ENCODE assay signal across 8 mouse cellular contexts in the genomic region with DNA sequence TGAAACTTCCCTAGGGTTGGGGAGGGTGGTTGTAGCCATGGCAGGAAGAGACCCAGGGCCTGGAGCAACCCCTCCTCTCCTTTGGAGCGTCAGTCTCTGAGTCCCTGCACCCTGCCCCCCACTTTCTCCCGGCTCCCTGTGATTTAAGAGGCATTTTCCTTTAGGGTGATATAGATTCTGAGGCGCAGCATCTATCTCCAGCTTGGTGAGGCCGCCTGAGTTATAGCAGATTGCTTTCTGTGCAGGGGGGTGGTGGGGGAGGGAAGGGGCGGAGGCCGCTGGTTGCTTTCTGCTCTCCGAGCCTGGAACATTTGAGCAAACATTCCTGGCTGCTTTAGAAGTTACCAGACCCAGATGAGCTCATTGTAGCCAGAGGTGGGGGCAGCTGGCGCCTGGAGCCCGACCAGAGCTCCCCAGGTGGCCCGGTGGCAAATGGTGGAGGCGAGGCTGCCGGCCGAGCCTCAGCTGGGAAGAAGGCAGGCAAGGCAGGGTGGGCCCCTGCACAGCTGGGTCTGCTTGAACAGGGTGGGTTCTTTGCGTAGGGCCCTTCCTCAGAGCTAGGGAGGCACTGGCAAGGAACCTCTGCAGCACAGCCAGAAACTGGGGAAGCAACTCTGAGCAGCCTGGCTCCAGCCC. TPM values are rescaled to one million over a fixed set of nuclear protein-coding genes. Genes with fewer than 3 reads are reported as not detected.
DNase-seq lines count a peak whose midpoint lies in the region; ATAC-seq lines count a peak whose summit lies in the region.

No protein-coding gene starts in this region.

- peaks cover 19% of the 10 kb centered on the region; the same call in 1 of the 2 replicates for H3K27me3 ChIP-seq in hindbrain, embryonic 10.5 days (ENCODE audit: insufficient read depth, poor library complexity, severe bottlenecking)
- H3K27me3 ChIP-seq in hindbrain, embryonic 11.5 days (ENCODE audit: control insufficient read depth, insufficient read depth, low read length) = peaks cover 2% of the 10 kb centered on the region; the same call in 1 of the 2 replicates
- H3K27me3 ChIP-seq in heart, embryonic 10.5 days (ENCODE audit: insufficient read depth, poor library complexity, severe bottlenecking) = peaks cover 36% of the 10 kb centered on the region
- no peaks in the 10 kb centered on the region for H3K27me3 ChIP-seq in neural tube, embryonic 14.5 days (ENCODE audit: control insufficient read depth, insufficient read depth, low read length)

- H3K9ac ChIP-seq in hindbrain, embryonic 11.5 days (ENCODE audit: low read depth, low read length) = no peak overlapping the region
- H3K9ac ChIP-seq in neural tube, embryonic 14.5 days (replicated peaks; ENCODE audit: low read depth, low read length) = no peak overlapping the region

- H3K4me1 ChIP-seq in hindbrain, embryonic 10.5 days (replicated peaks) = peaks cover 32% of the 10 kb centered on the region
- H3K4me1 ChIP-seq in hindbrain, embryonic 11.5 days (replicated peaks; ENCODE audit: control insufficient read depth, insufficient read depth, low read length) = peaks cover 10% of the 10 kb centered on the region
- H3K4me1 ChIP-seq in heart, embryonic 10.5 days = peaks cover 30% of the 10 kb centered on the region
- peaks cover 11% of the 10 kb centered on the region; the same call in 1 of the 2 replicates for H3K4me1 ChIP-seq in neural tube, embryonic 14.5 days (ENCODE audit: control insufficient read depth, insufficient read depth, low read length)

- H3K27ac ChIP-seq in hindbrain, embryonic 10.5 days = peak overlapping the region; percentile 74
- H3K27ac ChIP-seq in hindbrain, embryonic 11.5 days (ENCODE audit: low read depth, low read length) = no peak overlapping the region
- H3K27ac ChIP-seq in heart, embryonic 10.5 days = peak overlapping the region; percentile 77
- 0 out of 2 replicates have a peak overlapping the region, but pooled peaks have one; percentile 24 for H3K27ac ChIP-seq in neural tube, embryonic 14.5 days (ENCODE audit: low read depth, low read length)

- no peaks in the 10 kb centered on the region for H3K36me3 ChIP-seq in hindbrain, embryonic 10.5 days
- no peaks in the 10 kb centered on the region for H3K36me3 ChIP-seq in hindbrain, embryonic 11.5 days (ENCODE audit: control insufficient read depth, insufficient read depth, low read length)
- H3K36me3 ChIP-seq in heart, embryonic 10.5 days = no peaks in the 10 kb centered on the region
- H3K36me3 ChIP-seq in neural tube, embryonic 14.5 days (ENCODE audit: control insufficient read depth, insufficient read depth, low read length) = no peaks in the 10 kb centered on the region

- no peaks in the 10 kb centered on the region for H3K9me3 ChIP-seq in hindbrain, embryonic 10.5 days
- H3K9me3 ChIP-seq in hindbrain, embryonic 11.5 days (ENCODE audit: control insufficient read depth, low read length) = no peaks in the 10 kb centered on the region
- H3K9me3 ChIP-seq in heart, embryonic 10.5 days = no peaks in the 10 kb centered on the region
- H3K9me3 ChIP-seq in neural tube, embryonic 14.5 days (ENCODE audit: control insufficient read depth, low read length) = no peaks in the 10 kb centered on the region

- WGBS in hindbrain, embryonic 10.5 days = 17% methylated on average over 14 of the region's 14 CpGs
- 15% methylated on average over 14 of the region's 14 CpGs for whole genome bisulfite sequencing in hindbrain, embryonic 11.5 days
- WGBS in heart, embryonic 10.5 days = 10% methylated on average over 14 of the region's 14 CpGs
- WGBS in neural tube, embryonic 14.5 days = 6% methylated on average over 14 of the region's 14 CpGs

- no peak for ATAC-seq in hindbrain, embryonic 11.5 days (ENCODE audit: low FRiP score)
- peak; percentile 67; the same call in 1 of the 2 replicates for ATAC-seq in neural tube, embryonic 14.5 days (ENCODE audit: low read depth)
- ATAC-seq in megakaryocyte-erythroid progenitor cell, adult 5-6 weeks (replicated peaks; ENCODE audit: low FRiP score, low TSS enrichment, poor library complexity, severe bottlenecking) = no peak

- H3K4me2 ChIP-seq in hindbrain, embryonic 11.5 days (replicated peaks; ENCODE audit: low read depth, low read length) = no peak overlapping the region
- no peak overlapping the region for H3K4me2 ChIP-seq in neural tube, embryonic 14.5 days (ENCODE audit: low read depth, low read length)

- no peak overlapping the region for H3K4me3 ChIP-seq in hindbrain, embryonic 10.5 days
- H3K4me3 ChIP-seq in hindbrain, embryonic 11.5 days (ENCODE audit: low read depth, low read length) = no peak overlapping the region
- H3K4me3 ChIP-seq in heart, embryonic 10.5 days = peak overlapping the region; percentile 40
- no peak overlapping the region for H3K4me3 ChIP-seq in neural tube, embryonic 14.5 days (ENCODE audit: low read depth, low read length)

- peak; percentile 36 for DNase-seq in hindbrain, embryonic 10.5 days (ENCODE audit: low spot score)
- no peak for DNase-seq in hindbrain, embryonic 11.5 days (ENCODE audit: low spot score)
- no peak for DNase-seq in heart, embryonic 10.5 days (ENCODE audit: low spot score)
- DNase-seq in liver = peak; percentile 34
- DNase-seq in frontal cortex, postnatal 36 days (ENCODE audit: low spot score in 2 of 2) = no peak
- no peak for DNase-seq in cerebellum, adult 9-11 months

RNA-seq across cellular contexts. Expression of gene Mn1, which starts 8.6 kb away (rescaled TPM):
- polyA plus RNA-seq in hindbrain, embryonic 10.5 days (2016; fragmentation: Nextera tagmentation; extraction: Ambion mirVana) = 55.9 and 65.1 TPM in 2 replicates
- 41.9 and 42.5 TPM in 2 replicates for polyA plus RNA-seq in hindbrain, embryonic 11.5 days (2014; fragmentation: Nextera tagmentation; extraction: Ambion mirVana)
- 6.4 and 7.7 TPM in 2 replicates for polyA plus RNA-seq in heart, embryonic 10.5 days (2016; fragmentation: Nextera tagmentation; extraction: Ambion mirVana)
- polyA plus RNA-seq in neural tube, embryonic 14.5 days (2014; fragmentation: Nextera tagmentation; extraction: Ambion mirVana) = 18.6 and 19.2 TPM in 2 replicates
- total RNA-seq in megakaryocyte-erythroid progenitor cell, adult 5-6 weeks (2014; fragmentation: Nextera tagmentation) = 0.25 and 0.66 TPM in 2 replicates
- 0.72 and 0.94 TPM in 2 replicates for total RNA-seq in megakaryocyte-erythroid progenitor cell, adult 5-6 weeks (2017)

Comparison
In these comparisons a context has a peak if more than half of its experiments do, and no peak if none do; other contexts are left out.
1. DNase-seq: peak in hindbrain, embryonic 10.5 days (single experiment) and liver (single experiment); none in hindbrain, embryonic 11.5 days (single experiment), heart, embryonic 10.5 days (single experiment), frontal cortex, postnatal 36 days (0 of 2) and cerebellum, adult 9-11 months (single experiment).